10 mouse cellular contexts compared by ENCODE assay signal in genomic region chr13:28416887-28417286, GRCm38 (mm10).
DNase-seq lines count a peak whose midpoint lies in the region; ATAC-seq and TF ChIP-seq lines count a peak whose summit lies in the region.
"Had no signal": no experiment of that assay in that cellular context is flagged by ENCODE, and none has a peak within 500 bp of the region (broad histone marks: within the 10 kb centered on the region; RNA-seq: fewer than 3 reads in every experiment).

No protein-coding gene starts in this region.

- no peaks in the 10 kb centered on the region for H3K9me3 ChIP-seq in heart, embryonic 12.5 days (replicated peaks)

- H3K27me3 ChIP-seq in heart, embryonic 12.5 days (replicated peaks), result no peaks in the 10 kb centered on the region
- H3K27me3 ChIP-seq in myocyte (ENCODE audit: control insufficient read depth, insufficient read depth, insufficient read length), result no peaks in the 10 kb centered on the region
- H3K27me3 ChIP-seq: CH12.LX had no signal

- no peaks in the 10 kb centered on the region for H3K36me3 ChIP-seq in heart, embryonic 12.5 days
- no peaks in the 10 kb centered on the region for H3K36me3 ChIP-seq in myocyte (ENCODE audit: control insufficient read depth, insufficient read depth)

- peak overlapping the region; percentile 90 for H3K27ac ChIP-seq in heart, embryonic 12.5 days (ENCODE audit: poor library complexity, severe bottlenecking)

- TF ChIP-seq POLR2A in myocyte (IDR thresholded peaks at IDR 0.05; ENCODE audit: insufficient read length, low read depth), result peak; percentile 14

- H3K9ac ChIP-seq in heart, embryonic 12.5 days, result no peak overlapping the region; the same call in 1 of the 2 replicates

- ATAC-seq in heart, embryonic 12.5 days (ENCODE audit: insufficient number of reproducible peaks, low FRiP score), result no peak

- no peak for DNase-seq in heart, postnatal 25 days (ENCODE audit: low spot score)
- peak; percentile 50 for DNase-seq in cerebellum, adult 9-10 months
- peak; percentile 22 to 27 for DNase-seq in frontal cortex, postnatal 14 days (ENCODE audit: low spot score in 2 of 2)
- peak; percentile 26 to 32 for DNase-seq in layer of hippocampus, postnatal 36 days
- no peak for DNase-seq in adipocyte (ENCODE audit: low spot score)
- DNase-seq in adrenal gland, adult 18-20 months (ENCODE audit: low spot score in 2 of 2), result no peak

- peaks cover 45% of the 10 kb centered on the region for H3K79me2 ChIP-seq in myocyte (ENCODE audit: control insufficient read depth, insufficient read depth)

- 41% methylated on average over 8 of the region's 8 CpGs for WGBS in heart, embryonic 12.5 days

- H3K4me1 ChIP-seq in heart, embryonic 12.5 days (replicated peaks), result peaks cover 56% of the 10 kb centered on the region

- peak overlapping the region; percentile 37 for H3ac ChIP-seq in myocyte (ENCODE audit: control insufficient read depth, insufficient read length)

- peak overlapping the region; percentile 33; the same call in 1 of the 2 replicates for H3K4me3 ChIP-seq in heart, embryonic 12.5 days
- H3K4me3 ChIP-seq in myocyte, result peak overlapping the region; percentile 81
- H3K4me3 ChIP-seq: erythroblast, embryonic 14.5 days had no signal

- intact Hi-C loops in heart, postnatal 25 days (cut with DNase I), result loop anchor here (5.0 to 10.0 kb wide), 3 partner anchors 85 to 1428 kb away; partner anchors contain the start of gene Sox4

- peak overlapping the region; percentile 68 for H3K4me2 ChIP-seq in heart, embryonic 12.5 days
- H3K4me2 ChIP-seq in myocyte (ENCODE audit: low read depth), result peak overlapping the region; percentile 81

TF ChIP-seq in myocyte, 11 proteins besides CTCF, POLR2A, EP300 and RAD21:
- no peak for TF ChIP-seq TCF3 (IDR thresholded peaks at IDR 0.05; ENCODE audit: insufficient read length, low read depth)
- TF ChIP-seq MYOG (IDR thresholded peaks at IDR 0.05; ENCODE audit: control insufficient read depth in 1 of 3, insufficient read depth in 1 of 3, insufficient read length in 2 of 3, low read depth in 2 of 3), result no peak
- TF ChIP-seq POLR2AphosphoS2 (IDR thresholded peaks at IDR 0.05; ENCODE audit: insufficient read length, low read depth), result peak; percentile 51
- TF ChIP-seq SRF (IDR thresholded peaks at IDR 0.05; ENCODE audit: control insufficient read depth, insufficient read length, low read depth), result no peak
- TF ChIP-seq TCF12 (IDR thresholded peaks at IDR 0.05; ENCODE audit: insufficient read depth, poor library complexity, severe bottlenecking), result no peak
- TF ChIP-seq REST (IDR thresholded peaks at IDR 0.05; ENCODE audit: insufficient read depth, insufficient read length), result no peak

Comparison
In these comparisons a context has a peak if more than half of its experiments do, and no peak if none do; other contexts are left out.
1. DNase-seq: peak in cerebellum, adult 9-10 months (single experiment), frontal cortex, postnatal 14 days (2 of 2) and layer of hippocampus, postnatal 36 days (2 of 2); none in heart, postnatal 25 days (single experiment), adipocyte (single experiment) and adrenal gland, adult 18-20 months (0 of 2).